Mouse (Mus musculus) limb, embryonic 11.5 days (tissue): Measurements from ENCODE around the gene Serpinb1b. TPM values are rescaled to one million over a fixed set of nuclear protein-coding genes. Genes with fewer than 3 reads are reported as not detected.

Experiments
- ATAC-seq: fragments of 200-750 bp; cut with Nextera tagmentation; 2 replicates; pipeline ENCODE4 v1.8.0; 2017; ENCODE audit warnings: low read depth; ENCODE audit not compliant: insufficient number of reproducible peaks, low FRiP score, low TSS enrichment
- DNase-seq: peaks from one replicate; pipeline ENCODE4 v3.0.0-alpha.2; 2015; ENCODE audit warnings: low spot score
- H3K27ac ChIP-seq: fragments of 300-500 bp; sonication (generic); replicated peaks from 2 replicates; pipeline ENCODE4 v1.5.1; 2014; ENCODE audit warnings: low read depth, mild to moderate bottlenecking, low read length
- H3K27me3 ChIP-seq: fragments of 300-500 bp; sonication (generic); 2 replicates; pipeline ENCODE4 v1.6.1; 2014; ENCODE audit warnings: mild to moderate bottlenecking, low read length, mixed read lengths; ENCODE audit not compliant: control insufficient read depth, insufficient read depth
- H3K36me3 ChIP-seq: fragments of 300-500 bp; sonication (generic); 2 replicates; pipeline ENCODE4 v1.6.1; 2014; ENCODE audit warnings: mild to moderate bottlenecking, low read length, moderate library complexity, mixed read lengths; ENCODE audit not compliant: control insufficient read depth, insufficient read depth
- H3K4me1 ChIP-seq: fragments of 300-500 bp; sonication (generic); 2 replicates; pipeline ENCODE4 v1.6.1; 2014; ENCODE audit warnings: low read length, mixed read lengths; ENCODE audit not compliant: control insufficient read depth, insufficient read depth
- H3K4me2 ChIP-seq: fragments of 300-500 bp; sonication (generic); 2 replicates; pipeline ENCODE4 v1.6.1; 2014; ENCODE audit warnings: low read depth, mild to moderate bottlenecking, moderate library complexity; ENCODE audit not compliant: severe bottlenecking
- H3K4me3 ChIP-seq: fragments of 300-500 bp; sonication (generic); 2 replicates; pipeline ENCODE4 v1.5.1; 2014; ENCODE audit warnings: low read depth, low read length
- H3K9ac ChIP-seq: fragments of 300-500 bp; sonication (generic); 2 replicates; pipeline ENCODE4 v1.6.1; 2014; ENCODE audit warnings: mild to moderate bottlenecking, low read length
- H3K9me3 ChIP-seq: fragments of 300-500 bp; sonication (generic); 2 replicates; pipeline ENCODE4 v1.6.1; 2016; ENCODE audit warnings: low read length; ENCODE audit not compliant: control insufficient read depth
- WGBS: fragments of 180-500 bp; shearing (Covaris S2); extraction: QIAGEN DNeasy Blood & Tissue Kit; methylation state at CpG from one replicate; pipeline ENCODE4 v1.1.7; 2014; 5-methylcytosine and 5-hydroxymethylcytosine counted together
- polyA plus RNA-seq: library from polyadenylated mRNA; unstranded; fragments of >200 nt; fragmentation: Nextera tagmentation; extraction: Ambion mirVana; gene quantifications from 2 replicates; pipeline ENCODE4 v1.2.1, GENCODE M21; 2014

The Serpinb1b gene
- polyA plus RNA-seq, 1 experiment from 2014 or later, result not detected

- 80% methylated on average over 5 of the region's 5 CpGs for WGBS
- Histone ChIP-seq H3K27me3 (no peaks in the 10 kb centered on the region), H3K27ac (no peak overlapping the region), H3K4me2 (no peak overlapping the region), H3K9ac (no peak overlapping the region), H3K4me3 (no peak overlapping the region), H3K9me3 (no peaks in the 10 kb centered on the region), H3K36me3 (no peaks in the 10 kb centered on the region), H3K4me1 (no peaks in the 10 kb centered on the region)
- DNase-seq (no peak), ATAC-seq (no peak)
These were observed 6.8 kb downstream of the Serpinb1b start for GRCm38 (mm10) chr13:33084975-33085694.

GRCm38 (mm10) chr13:33085695-33086432, 7.5 kb downstream of the Serpinb1b start:
- no peaks in the 10 kb centered on the region for H3K4me1 ChIP-seq
- no peak overlapping the region for H3K4me2 ChIP-seq
- ATAC-seq (no peak), DNase-seq (no peak)
- no peak overlapping the region for H3K27ac ChIP-seq
- H3K9ac ChIP-seq, result no peak overlapping the region
- H3K4me3 ChIP-seq, result no peak overlapping the region
- H3K36me3 ChIP-seq, result no peaks in the 10 kb centered on the region
- H3K27me3 ChIP-seq, result no peaks in the 10 kb centered on the region
- no peaks in the 10 kb centered on the region for H3K9me3 ChIP-seq

GRCm38 (mm10) chr13:33089566-33089965, 11.2 kb downstream of the Serpinb1b start:
- H3K4me2 ChIP-seq, result no peak overlapping the region
- no peak overlapping the region for H3K4me3 ChIP-seq
- H3K27ac ChIP-seq, result no peak overlapping the region
- DNase-seq (no peak), ATAC-seq (no peak)
- H3K4me1 ChIP-seq, result no peaks in the 10 kb centered on the region
- H3K36me3 ChIP-seq, result no peaks in the 10 kb centered on the region
- H3K27me3 ChIP-seq, result no peaks in the 10 kb centered on the region
- no peaks in the 10 kb centered on the region for H3K9me3 ChIP-seq
- 83% methylated on average over 3 of the region's 3 CpGs for WGBS
- H3K9ac ChIP-seq, result no peak overlapping the region

GRCm38 (mm10) chr13:33090546-33090945, 12.2 kb downstream of the Serpinb1b start:
- no peaks in the 10 kb centered on the region for H3K4me1 ChIP-seq
- DNase-seq (no peak), ATAC-seq (no peak)
- no peaks in the 10 kb centered on the region for H3K27me3 ChIP-seq
- H3K4me3 ChIP-seq, result no peak overlapping the region
- WGBS, result 77% methylated on average over 1 of the region's 1 CpGs
- H3K27ac ChIP-seq, result no peak overlapping the region
- H3K9me3 ChIP-seq, result no peaks in the 10 kb centered on the region
- H3K4me2 ChIP-seq, result no peak overlapping the region
- H3K36me3 ChIP-seq, result no peaks in the 10 kb centered on the region
- no peak overlapping the region for H3K9ac ChIP-seq

DNA sequence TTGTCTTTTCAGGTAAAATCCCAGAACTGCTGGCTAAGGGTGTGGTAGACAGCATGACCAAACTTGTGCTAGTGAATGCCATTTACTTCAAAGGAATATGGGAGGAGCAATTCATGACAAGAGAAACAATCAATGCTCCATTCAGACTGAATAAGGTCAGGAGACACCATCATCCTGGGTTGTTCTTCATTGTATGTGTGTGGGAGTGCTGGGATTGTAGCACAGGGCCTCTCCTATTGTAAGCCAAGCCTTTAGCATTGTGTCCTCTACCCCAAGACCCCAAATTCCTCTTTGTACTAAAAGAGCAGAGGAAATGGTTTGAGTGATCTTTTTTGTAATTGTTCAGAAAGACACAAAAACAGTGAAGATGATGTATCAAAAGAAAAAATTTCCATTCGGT, 12.9 kb downstream of the Serpinb1b start:
- H3K36me3 ChIP-seq, result no peaks in the 10 kb centered on the region
- 93% methylated on average over 1 of the region's 1 CpGs for WGBS

GRCm38 (mm10) chr13:33095575-33095974, 17.2 kb downstream of the Serpinb1b start:
- no peak overlapping the region for H3K4me3 ChIP-seq
- no peak for ATAC-seq
- no peaks in the 10 kb centered on the region for H3K4me1 ChIP-seq
- H3K36me3 ChIP-seq, result no peaks in the 10 kb centered on the region
- H3K27ac ChIP-seq, result no peak overlapping the region
- no peaks in the 10 kb centered on the region for H3K9me3 ChIP-seq
- no peak for DNase-seq
- H3K9ac ChIP-seq, result no peak overlapping the region
- H3K4me2 ChIP-seq, result no peak overlapping the region
- H3K27me3 ChIP-seq, result no peaks in the 10 kb centered on the region
- 87% methylated on average over 1 of the region's 1 CpGs for WGBS

More for the DNA sequence above, 12.9 kb downstream of the Serpinb1b start:
- Histone ChIP-seq H3K27ac (no peak overlapping the region), H3K4me2 (no peak overlapping the region), H3K9me3 (no peaks in the 10 kb centered on the region), H3K9ac (no peak overlapping the region), H3K4me3 (no peak overlapping the region), H3K27me3 (no peaks in the 10 kb centered on the region), H3K4me1 (no peaks in the 10 kb centered on the region)
- ATAC-seq (no peak), DNase-seq (no peak)

DNA sequence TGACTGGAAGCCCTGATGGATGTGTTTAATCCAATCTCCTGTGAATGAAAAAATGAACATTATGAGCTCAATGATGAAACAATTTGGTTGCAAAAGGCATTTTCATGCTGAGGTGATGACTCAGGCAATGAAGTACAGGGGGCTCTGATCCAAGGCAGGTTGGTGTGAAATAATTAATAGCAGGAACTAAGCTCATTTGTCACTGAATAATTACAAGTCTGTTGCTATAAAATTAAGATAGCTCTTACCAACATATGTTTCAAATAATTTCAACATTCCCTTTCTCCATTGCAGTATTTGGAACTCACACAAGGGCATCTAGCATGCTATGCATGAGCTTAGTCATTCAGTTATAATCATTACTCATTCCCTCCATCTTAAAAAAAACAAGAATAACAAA, 27.3 kb downstream of the Serpinb1b start:
- DNase-seq (no peak), ATAC-seq (no peak)
- H3K9ac ChIP-seq, result no peak overlapping the region
- H3K4me2 ChIP-seq, result no peak overlapping the region
- no peaks in the 10 kb centered on the region for H3K27me3 ChIP-seq
- no peaks in the 10 kb centered on the region for H3K4me1 ChIP-seq
- H3K36me3 ChIP-seq, result no peaks in the 10 kb centered on the region
- no peak overlapping the region for H3K4me3 ChIP-seq
- H3K9me3 ChIP-seq, result no peaks in the 10 kb centered on the region
- no peak overlapping the region for H3K27ac ChIP-seq

DNA sequence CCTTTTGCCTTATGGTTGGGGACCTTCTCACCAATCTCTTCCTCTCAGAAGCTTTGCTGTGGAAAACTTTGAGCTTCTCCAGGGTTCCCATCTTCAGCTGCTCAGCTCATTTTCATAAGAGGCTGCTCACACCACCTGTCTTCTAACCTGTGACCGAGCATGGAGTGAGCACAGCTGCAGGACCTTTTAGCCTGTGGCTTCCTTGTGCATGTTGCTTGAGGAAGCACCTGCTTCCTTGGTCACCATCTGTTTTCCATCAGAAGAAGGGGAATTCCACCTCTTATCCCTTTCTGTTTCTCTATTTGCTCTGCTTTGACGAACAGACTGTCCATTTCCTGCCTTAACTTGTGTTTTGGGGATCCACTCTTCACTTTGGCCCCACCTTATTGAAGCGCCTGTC, 34.7 kb downstream of the Serpinb1b start:
- Histone ChIP-seq H3K9me3 (no peaks in the 10 kb centered on the region), H3K36me3 (no peaks in the 10 kb centered on the region), H3K27ac (no peak overlapping the region), H3K4me2 (no peak overlapping the region), H3K9ac (no peak overlapping the region), H3K4me3 (no peak overlapping the region), H3K4me1 (no peaks in the 10 kb centered on the region), H3K27me3 (no peaks in the 10 kb centered on the region)
- 70% methylated on average over 3 of the region's 3 CpGs for WGBS
- DNase-seq (no peak), ATAC-seq (no peak)
